Mouse (Mus musculus): Measurements from ENCODE around the gene Gm2696. TPM values are rescaled to one million over a fixed set of nuclear protein-coding genes. Genes with fewer than 3 reads are reported as not detected.

The Gm2696 gene
- polyA plus RNA-seq, 1 experiment from 2014 or later: not detected

GRCm38 (mm10) chr10:77864067-77864761, 49.7 kb downstream of the Gm2696 start:
- WGBS: 35% methylated on average over 14 of the region's 14 CpGs
- no peaks in the 10 kb centered on the region for H3K9me3 ChIP-seq
- peaks cover 6% of the 10 kb centered on the region; the same call in 1 of the 2 replicates for H3K4me1 ChIP-seq
- no peaks in the 10 kb centered on the region for H3K36me3 ChIP-seq
- H3K4me3 ChIP-seq: peak overlapping the region; percentile 42
- H3K27ac ChIP-seq: no peak overlapping the region
- H3K27me3 ChIP-seq (ENCODE audit: insufficient read depth, poor library complexity, severe bottlenecking): 0 out of 2 replicates have a peak, but pooled peaks cover 8% of the 10 kb centered on the region
- no peak for DNase-seq (ENCODE audit: low spot score)

- WGBS: 34% methylated on average over 11 of the region's 11 CpGs
- Histone ChIP-seq H3K4me3 (peak overlapping the region; percentile 42), H3K4me1 (peaks cover 6% of the 10 kb centered on the region; the same call in 1 of the 2 replicates), H3K27me3 (ENCODE audit: insufficient read depth, poor library complexity, severe bottlenecking) (0 out of 2 replicates have a peak, but pooled peaks cover 8% of the 10 kb centered on the region), H3K27ac (no peak overlapping the region), H3K36me3 (no peaks in the 10 kb centered on the region), H3K9me3 (no peaks in the 10 kb centered on the region)
- DNase-seq (ENCODE audit: low spot score): no peak
These were observed 50.3 kb downstream of the Gm2696 start for GRCm38 (mm10) chr10:77864762-77865143.

- H3K27ac ChIP-seq: no peak overlapping the region
- H3K4me1 ChIP-seq: peaks cover 6% of the 10 kb centered on the region; the same call in 1 of the 2 replicates
- no peaks in the 10 kb centered on the region for H3K9me3 ChIP-seq
- WGBS: 0% methylated on average over 1 of the region's 1 CpGs
- no peak for DNase-seq (ENCODE audit: low spot score)
- no peaks in the 10 kb centered on the region for H3K36me3 ChIP-seq
- H3K4me3 ChIP-seq: no peak overlapping the region
- H3K27me3 ChIP-seq (ENCODE audit: insufficient read depth, poor library complexity, severe bottlenecking): no peaks in the 10 kb centered on the region
These were observed 53.1 kb downstream of the Gm2696 start for GRCm38 (mm10) chr10:77867546-77867945.

- 78% methylated on average over 7 of the region's 7 CpGs for WGBS
- Histone ChIP-seq H3K36me3 (no peaks in the 10 kb centered on the region), H3K27me3 (ENCODE audit: insufficient read depth, poor library complexity, severe bottlenecking) (no peaks in the 10 kb centered on the region), H3K4me3 (no peak overlapping the region), H3K9me3 (no peaks in the 10 kb centered on the region), H3K27ac (no peak overlapping the region), H3K4me1 (peaks cover 4% of the 10 kb centered on the region; the same call in 1 of the 2 replicates)
- DNase-seq (ENCODE audit: low spot score): no peak
These were observed 55.2 kb downstream of the Gm2696 start for GRCm38 (mm10) chr10:77869651-77870050.

- no peaks in the 10 kb centered on the region for H3K9me3 ChIP-seq
- H3K4me1 ChIP-seq: no peaks in the 10 kb centered on the region
- no peaks in the 10 kb centered on the region for H3K36me3 ChIP-seq
- no peak overlapping the region for H3K27ac ChIP-seq
- no peak for DNase-seq (ENCODE audit: low spot score)
- no peaks in the 10 kb centered on the region; the same call in 1 of the 2 replicates for H3K27me3 ChIP-seq (ENCODE audit: insufficient read depth, poor library complexity, severe bottlenecking)
- no peak overlapping the region for H3K4me3 ChIP-seq
- 61% methylated on average over 6 of the region's 6 CpGs for WGBS
These were observed 64.5 kb downstream of the Gm2696 start for GRCm38 (mm10) chr10:77878985-77879384.

DNA sequence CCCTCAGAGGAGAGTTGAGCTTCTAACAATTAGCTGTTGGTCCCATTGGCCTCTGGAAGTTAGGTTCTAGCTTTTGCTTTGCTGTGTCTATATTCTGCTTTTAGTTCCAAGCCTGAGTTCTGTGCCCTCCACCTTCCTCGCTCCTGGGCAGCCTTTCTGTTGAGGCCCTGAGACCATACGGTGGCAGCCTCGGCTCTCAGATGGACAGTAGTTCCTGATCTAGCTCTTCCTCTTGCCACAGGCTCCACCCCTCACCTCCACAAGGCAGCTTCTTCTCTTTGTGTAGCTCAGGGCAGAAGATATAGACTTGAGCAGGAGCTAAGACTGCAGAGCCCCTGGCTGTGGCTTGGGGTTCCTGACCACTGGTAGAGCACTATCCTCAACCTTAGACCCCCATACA, 65.8 kb downstream of the Gm2696 start:
- Histone ChIP-seq H3K36me3 (no peaks in the 10 kb centered on the region), H3K27ac (no peak overlapping the region), H3K9me3 (no peaks in the 10 kb centered on the region), H3K27me3 (ENCODE audit: insufficient read depth, poor library complexity, severe bottlenecking) (no peaks in the 10 kb centered on the region; the same call in 1 of the 2 replicates), H3K4me1 (no peaks in the 10 kb centered on the region), H3K4me3 (no peak overlapping the region)
- no peak for DNase-seq (ENCODE audit: low spot score)
- 67% methylated on average over 3 of the region's 3 CpGs for WGBS

DNA sequence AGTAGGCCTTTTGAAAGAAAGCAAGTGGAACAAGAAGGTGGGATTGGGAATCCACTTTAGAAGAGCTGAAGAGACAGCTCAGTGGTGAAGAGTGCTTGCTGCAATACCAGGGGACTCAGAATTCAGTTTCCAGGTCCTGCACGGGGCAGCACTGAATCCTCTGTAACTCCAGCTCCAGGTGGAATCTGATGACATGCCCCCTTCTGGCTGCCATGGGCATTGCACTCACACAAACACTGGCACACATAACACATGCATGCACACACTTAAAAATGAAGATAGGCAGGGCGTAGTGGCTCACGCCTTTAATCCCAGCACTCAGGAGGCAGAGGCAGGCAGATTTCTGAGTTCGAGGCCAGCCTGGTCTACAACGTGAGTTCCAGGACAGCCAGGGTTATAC, 68.1 kb downstream of the Gm2696 start:
- no peaks in the 10 kb centered on the region for H3K4me1 ChIP-seq
- no peaks in the 10 kb centered on the region for H3K36me3 ChIP-seq
- H3K27me3 ChIP-seq (ENCODE audit: insufficient read depth, poor library complexity, severe bottlenecking): peaks cover 14% of the 10 kb centered on the region; the same call in 1 of the 2 replicates
- no peak for DNase-seq (ENCODE audit: low spot score)
- no peak overlapping the region for H3K4me3 ChIP-seq
- H3K27ac ChIP-seq: no peak overlapping the region
- no peaks in the 10 kb centered on the region for H3K9me3 ChIP-seq
- WGBS: 79% methylated on average over 5 of the region's 5 CpGs

Other genes with a start within 250 kb of the Gm2696 start
- gene Pttg1ip, start 233.0 kb upstream of the Gm2696 start, polyA plus RNA-seq (2016; fragmentation: Nextera tagmentation; extraction: Ambion mirVana): 94.9 and 97.0 TPM in 2 replicates
- 235 and 306 TPM in 2 replicates for gene Sumo3, start 208.6 kb upstream of the Gm2696 start, polyA plus RNA-seq (2016; fragmentation: Nextera tagmentation; extraction: Ambion mirVana)
- 2.1 and 2.7 TPM in 2 replicates for gene Gm49325, start 208.5 kb upstream of the Gm2696 start, polyA plus RNA-seq (2016; fragmentation: Nextera tagmentation; extraction: Ambion mirVana)
- 83.1 and 92.1 TPM in 2 replicates for gene Ube2g2, start 192.4 kb upstream of the Gm2696 start, polyA plus RNA-seq (2016; fragmentation: Nextera tagmentation; extraction: Ambion mirVana)
- gene Tspear, start 128.1 kb upstream of the Gm2696 start, polyA plus RNA-seq (2016; fragmentation: Nextera tagmentation; extraction: Ambion mirVana): 0.14 and 0.38 TPM in 2 replicates
- gene Gm19402, start 123.9 kb upstream of the Gm2696 start, polyA plus RNA-seq (2016; fragmentation: Nextera tagmentation; extraction: Ambion mirVana): not detected in 2 replicates
- gene Gm9508, start 117.4 kb upstream of the Gm2696 start, polyA plus RNA-seq (2016; fragmentation: Nextera tagmentation; extraction: Ambion mirVana): not detected in 2 replicates
- gene Gm10272, start 108.1 kb upstream of the Gm2696 start, polyA plus RNA-seq (2016; fragmentation: Nextera tagmentation; extraction: Ambion mirVana): not detected in 2 replicates
- not detected in 2 replicates for gene Gm10024, start 103.2 kb upstream of the Gm2696 start, polyA plus RNA-seq (2016; fragmentation: Nextera tagmentation; extraction: Ambion mirVana)
- not detected in 2 replicates for gene Gm10142, start 98.9 kb upstream of the Gm2696 start, polyA plus RNA-seq (2016; fragmentation: Nextera tagmentation; extraction: Ambion mirVana)
- not detected in 2 replicates for gene Krtap12-1, start 94.1 kb upstream of the Gm2696 start, polyA plus RNA-seq (2016; fragmentation: Nextera tagmentation; extraction: Ambion mirVana)
- not detected in 2 replicates for gene Gm10100, start 88.2 kb upstream of the Gm2696 start, polyA plus RNA-seq (2016; fragmentation: Nextera tagmentation; extraction: Ambion mirVana)
- not detected in 2 replicates for gene Gm18596, start 72.0 kb upstream of the Gm2696 start, polyA plus RNA-seq (2016; fragmentation: Nextera tagmentation; extraction: Ambion mirVana)
- not detected in 2 replicates for gene Gm9736, start 63.3 kb upstream of the Gm2696 start, polyA plus RNA-seq (2016; fragmentation: Nextera tagmentation; extraction: Ambion mirVana)
- gene Gm3233, start 55.0 kb upstream of the Gm2696 start, polyA plus RNA-seq (2016; fragmentation: Nextera tagmentation; extraction: Ambion mirVana): not detected in 2 replicates
- gene Gm3238, start 43.4 kb upstream of the Gm2696 start, polyA plus RNA-seq (2016; fragmentation: Nextera tagmentation; extraction: Ambion mirVana): not detected in 2 replicates
- not detected in 2 replicates for gene Gm7138, start 37.7 kb upstream of the Gm2696 start, polyA plus RNA-seq (2016; fragmentation: Nextera tagmentation; extraction: Ambion mirVana)
- not detected in 2 replicates for gene Gm3250, start 32.1 kb upstream of the Gm2696 start, polyA plus RNA-seq (2016; fragmentation: Nextera tagmentation; extraction: Ambion mirVana)
- not detected in 2 replicates for gene Gm7137, start 26.5 kb upstream of the Gm2696 start, polyA plus RNA-seq (2016; fragmentation: Nextera tagmentation; extraction: Ambion mirVana)
- gene Gm9639, start 19.6 kb upstream of the Gm2696 start, polyA plus RNA-seq (2016; fragmentation: Nextera tagmentation; extraction: Ambion mirVana): not detected in 2 replicates
- not detected in 2 replicates for gene Gm19668, start 15.5 kb upstream of the Gm2696 start, polyA plus RNA-seq (2016; fragmentation: Nextera tagmentation; extraction: Ambion mirVana)
- not detected in 2 replicates for gene Gm9507, start 2.8 kb upstream of the Gm2696 start, polyA plus RNA-seq (2016; fragmentation: Nextera tagmentation; extraction: Ambion mirVana)
- gene Krtap10-4, start 12.4 kb downstream of the Gm2696 start, polyA plus RNA-seq (2016; fragmentation: Nextera tagmentation; extraction: Ambion mirVana): not detected in 2 replicates
- gene Krtap10-10, start 21.3 kb downstream of the Gm2696 start, polyA plus RNA-seq (2016; fragmentation: Nextera tagmentation; extraction: Ambion mirVana): not detected in 2 replicates
- not detected in 2 replicates for gene Gm36176, start 32.1 kb downstream of the Gm2696 start, polyA plus RNA-seq (2016; fragmentation: Nextera tagmentation; extraction: Ambion mirVana)
- not detected in 2 replicates for gene Gm10318, start 38.2 kb downstream of the Gm2696 start, polyA plus RNA-seq (2016; fragmentation: Nextera tagmentation; extraction: Ambion mirVana)
- not detected in 2 replicates for gene Gm3285, start 47.3 kb downstream of the Gm2696 start, polyA plus RNA-seq (2016; fragmentation: Nextera tagmentation; extraction: Ambion mirVana)
- gene Lrrc3, start 87.9 kb downstream of the Gm2696 start, polyA plus RNA-seq (2016; fragmentation: Nextera tagmentation; extraction: Ambion mirVana): 2.7 and 4.9 TPM in 2 replicates
- 0.43 TPM in 2 replicates for gene Trpm2, start 155.9 kb downstream of the Gm2696 start, polyA plus RNA-seq (2016; fragmentation: Nextera tagmentation; extraction: Ambion mirVana)
- 16.9 and 23.1 TPM in 2 replicates for gene 1810043G02Rik, start 163.8 kb downstream of the Gm2696 start, polyA plus RNA-seq (2016; fragmentation: Nextera tagmentation; extraction: Ambion mirVana)
- 264 and 274 TPM in 2 replicates for gene Pfkl, start 195.4 kb downstream of the Gm2696 start, polyA plus RNA-seq (2016; fragmentation: Nextera tagmentation; extraction: Ambion mirVana)
- gene Dnmt3l, start 227.3 kb downstream of the Gm2696 start, polyA plus RNA-seq (2016; fragmentation: Nextera tagmentation; extraction: Ambion mirVana): not detected in 2 replicates
- 0.18 and 0.45 TPM in 2 replicates for gene Aire, start 228.9 kb downstream of the Gm2696 start, polyA plus RNA-seq (2016; fragmentation: Nextera tagmentation; extraction: Ambion mirVana)